Mouse (Mus musculus) MEL (cell line): ENCODE results near the gene Olfr630. TPM values are rescaled to one million over a fixed set of nuclear protein-coding genes. Genes with fewer than 3 reads are reported as not detected.
"Not testable (repeated sequence)": the region's sequence is repeated elsewhere in the genome, so short reads cannot be mapped to it uniquely, and the experiment has no call there.

ENCODE experiments used
- DNase-seq: peaks from one replicate; pipeline ENCODE4 v3.0.0; 2011; ENCODE audit warnings: low read depth, low spot score
- H3K27ac ChIP-seq: 2 replicates; pipeline ENCODE4 v1.5.1; 2012; ENCODE audit warnings: low read depth, mild to moderate bottlenecking, control low read depth, low read length, moderate library complexity; ENCODE audit not compliant: control insufficient read depth
- H3K27me3 ChIP-seq, 2 experiments: fragments of 150-350 bp in 1 of 2; sonication (generic) in 1 of 2; 2 replicates each; pipeline ENCODE4 v1.6.1; 2012; ENCODE audit warnings: low read length in 2 of 2, mild to moderate bottlenecking in 2 of 2, improper control_type of control experiment in 1 of 2, moderate library complexity in 1 of 2; ENCODE audit not compliant: insufficient read depth in 2 of 2, control insufficient read depth in 1 of 2
- H3K36me3 ChIP-seq, 2 experiments: 2 replicates each; pipeline ENCODE4 v1.6.1; 2012 to 2014; ENCODE audit warnings: low read length in 2 of 2, improper control_type of control experiment in 1 of 2, inconsistent platforms in 1 of 2, mild to moderate bottlenecking in 1 of 2; ENCODE audit not compliant: insufficient read depth in 2 of 2, control insufficient read depth in 1 of 2
- H3K4me1 ChIP-seq, 2 experiments: fragments of 150-350 bp in 1 of 2; sonication (generic) in 1 of 2; 2 replicates each; pipeline ENCODE4 v1.6.1; 2012; ENCODE audit warnings: low read length in 2 of 2, improper control_type of control experiment in 1 of 2, mild to moderate bottlenecking in 1 of 2; ENCODE audit not compliant: insufficient read depth in 2 of 2, control insufficient read depth in 1 of 2
- H3K4me3 ChIP-seq, 2 experiments: fragments of 150-350 bp in 1 of 2; sonication (generic) in 1 of 2; 2 replicates each; pipeline ENCODE4 v1.5.1; 2012; ENCODE audit warnings: low read depth in 2 of 2, low read length in 2 of 2, mild to moderate bottlenecking in 2 of 2, moderate library complexity in 2 of 2, control low read depth in 1 of 2, improper control_type of control experiment in 1 of 2; ENCODE audit not compliant: control insufficient read depth in 1 of 2, insufficient read depth in 1 of 2
- H3K79me2 ChIP-seq: 2 replicates; pipeline ENCODE4 v1.6.1; 2012; ENCODE audit warnings: mild to moderate bottlenecking, low read length, moderate library complexity; ENCODE audit not compliant: control insufficient read depth, poor library complexity, insufficient read depth
- H3K9ac ChIP-seq: 2 replicates; pipeline ENCODE4 v1.6.1; 2012; ENCODE audit warnings: low read depth, mild to moderate bottlenecking, control low read depth, low read length, moderate library complexity; ENCODE audit not compliant: control insufficient read depth, poor library complexity, severe bottlenecking
- H3K9me3 ChIP-seq: fragments of 150-350 bp; sonication (generic); replicated peaks from 2 replicates; pipeline ENCODE4 v1.6.1; 2012; ENCODE audit warnings: mild to moderate bottlenecking, low read length, improper control_type of control experiment, moderate library complexity; ENCODE audit not compliant: insufficient read depth
- BHLHE40 ChIP-seq: IDR thresholded peaks from 2 replicates; pipeline ENCODE4 v1.6.1; 2012; ENCODE audit warnings: low read depth, mild to moderate bottlenecking, inconsistent platforms, low read length, improper control_type of control experiment, borderline replicate concordance
- CHD1 ChIP-seq: IDR thresholded peaks from 2 replicates; pipeline ENCODE4 v1.6.1; 2012; ENCODE audit warnings: low read depth, mild to moderate bottlenecking, inconsistent platforms, low read length, improper control_type of control experiment
- CHD2 ChIP-seq: IDR thresholded peaks from 2 replicates; pipeline ENCODE4 v1.6.1; 2011; ENCODE audit warnings: low read length, improper control_type of control experiment
- CTCF ChIP-seq, 3 experiments: IDR thresholded peaks in 2 of 3; conservative IDR thresholded peaks in 1 of 3; 2 replicates each; pipeline ENCODE4 v1.5.1; 2011 to 2012; ENCODE audit warnings: low read length in 3 of 3, low read depth in 2 of 3, mild to moderate bottlenecking in 2 of 3, improper control_type of control experiment in 1 of 3, inconsistent platforms in 1 of 3, mixed read lengths in 1 of 3, moderate library complexity in 1 of 3; ENCODE audit not compliant: control insufficient read depth in 1 of 3, insufficient read depth in 1 of 3, poor library complexity in 1 of 3, severe bottlenecking in 1 of 3
- E2F4 ChIP-seq: IDR thresholded peaks from 2 replicates; pipeline ENCODE4 v1.6.1; 2011; ENCODE audit warnings: low read depth, low read length, improper control_type of control experiment, borderline replicate concordance
- ELF1 ChIP-seq: IDR thresholded peaks from 2 replicates; pipeline ENCODE4 v1.6.1; 2014; ENCODE audit warnings: low read depth, mild to moderate bottlenecking, inconsistent platforms, low read length, improper control_type of control experiment, moderate library complexity
- ETS1 ChIP-seq: IDR thresholded peaks from 2 replicates; pipeline ENCODE4 v1.6.1; 2012; ENCODE audit warnings: low read depth, mild to moderate bottlenecking, inconsistent platforms, low read length, improper control_type of control experiment, moderate library complexity
- GABPA ChIP-seq: IDR thresholded peaks from 2 replicates; pipeline ENCODE4 v1.6.1; 2012; ENCODE audit warnings: low read depth, mild to moderate bottlenecking, inconsistent platforms, low read length, improper control_type of control experiment, moderate library complexity
- JUND ChIP-seq: IDR thresholded peaks from 2 replicates; pipeline ENCODE4 v1.6.1; 2011; ENCODE audit warnings: low read depth, mild to moderate bottlenecking, improper control_type of control experiment, low read length
- KAT2A ChIP-seq: conservative IDR thresholded peaks from 2 replicates; pipeline ENCODE4 v1.6.1; 2012; ENCODE audit warnings: low read depth, low read length, improper control_type of control experiment, inconsistent platforms
- MAFK ChIP-seq: IDR thresholded peaks from 2 replicates; pipeline ENCODE4 v1.6.1; 2011; ENCODE audit warnings: low read depth, mild to moderate bottlenecking, low read length, improper control_type of control experiment, borderline replicate concordance
- MAX ChIP-seq: IDR thresholded peaks from 2 replicates; pipeline ENCODE4 v1.6.1; 2011; ENCODE audit warnings: low read length, improper control_type of control experiment
- MAZ ChIP-seq: IDR thresholded peaks from 2 replicates; pipeline ENCODE4 v1.6.1; 2012; ENCODE audit warnings: low read depth, mild to moderate bottlenecking, inconsistent platforms, low read length, improper control_type of control experiment
- MXI1 ChIP-seq: IDR thresholded peaks from 2 replicates; pipeline ENCODE4 v1.6.1; 2011; ENCODE audit warnings: mild to moderate bottlenecking, low read depth, low read length, improper control_type of control experiment
- MYB ChIP-seq: IDR thresholded peaks from 2 replicates; pipeline ENCODE4 v1.6.1; 2011; ENCODE audit warnings: mild to moderate bottlenecking, low read depth, low read length, improper control_type of control experiment
- MYC ChIP-seq: IDR thresholded peaks from 2 replicates; pipeline ENCODE4 v1.6.1; 2011; ENCODE audit warnings: low read depth, mild to moderate bottlenecking, low read length, improper control_type of control experiment, moderate library complexity
- NRF1 ChIP-seq: IDR thresholded peaks from 2 replicates; pipeline ENCODE4 v1.6.1; 2014; ENCODE audit warnings: low read depth, mild to moderate bottlenecking, inconsistent platforms, low read length, improper control_type of control experiment, moderate library complexity; ENCODE audit not compliant: poor library complexity, insufficient read depth, severe bottlenecking
- POLR2AphosphoS5 ChIP-seq: IDR thresholded peaks from 2 replicates; pipeline ENCODE4 v1.6.1; 2012; ENCODE audit warnings: low read depth, borderline replicate concordance, mild to moderate bottlenecking, inconsistent platforms, low read length, moderate library complexity, mixed read lengths
- RAD21 ChIP-seq: IDR thresholded peaks from 2 replicates; pipeline ENCODE4 v1.6.1; 2011; ENCODE audit warnings: mild to moderate bottlenecking, low read depth, low read length, improper control_type of control experiment
- RCOR1 ChIP-seq: IDR thresholded peaks from 2 replicates; pipeline ENCODE4 v1.6.1; 2012; ENCODE audit warnings: low read depth, mild to moderate bottlenecking, inconsistent platforms, low read length, improper control_type of control experiment
- SIN3A ChIP-seq: IDR thresholded peaks from 2 replicates; pipeline ENCODE4 v1.6.1; 2012; ENCODE audit warnings: low read length, improper control_type of control experiment, inconsistent platforms
- TBP ChIP-seq: IDR thresholded peaks from 2 replicates; pipeline ENCODE4 v1.8.0; 2011; ENCODE audit warnings: low read depth, low read length, improper control_type of control experiment
- TCF12 ChIP-seq: IDR thresholded peaks from 2 replicates; pipeline ENCODE4 v1.6.1; 2014; ENCODE audit warnings: low read depth, mild to moderate bottlenecking, inconsistent platforms, low read length, improper control_type of control experiment, moderate library complexity
- UBTF ChIP-seq: IDR thresholded peaks from 2 replicates; pipeline ENCODE4 v1.6.1; 2012; ENCODE audit warnings: low read depth, mild to moderate bottlenecking, inconsistent platforms, low read length, improper control_type of control experiment, moderate library complexity, borderline replicate concordance; ENCODE audit not compliant: insufficient read depth
- ZC3H11A ChIP-seq: IDR thresholded peaks from 2 replicates; pipeline ENCODE4 v1.6.1; 2012; ENCODE audit warnings: low read depth, mild to moderate bottlenecking, inconsistent platforms, low read length, improper control_type of control experiment
- ZMIZ1 ChIP-seq: IDR thresholded peaks from 2 replicates; pipeline ENCODE4 v1.6.1; 2012; ENCODE audit warnings: low read depth, mild to moderate bottlenecking, inconsistent platforms, low read length, improper control_type of control experiment, moderate library complexity
- polyA plus RNA-seq, 2 experiments: library from polyadenylated mRNA; stranded (reverse) in 1 of 2; unstranded in 1 of 2; fragments of >175 nt in 1 of 2; fragments of >200 nt in 1 of 2; gene quantifications; 2 replicates each; pipeline versions ENCODE4 v1.2.1 to v1.2.4; 2012; ENCODE audit warnings: low replicate concordance in 2 of 2, low read depth in 1 of 2; ENCODE audit not compliant: insufficient read length in 2 of 2, insufficient read depth in 1 of 2, missing spikeins in 1 of 2
- total RNA-seq: library from RNA; depleted of rRNA; stranded (reverse); fragments of 300-350 nt; gene quantifications from 2 replicates; pipeline ENCODE4 v1.2.3, GENCODE M21; 2012

The Olfr630 gene
- total and polyA plus RNA-seq, 3 experiments: not detected

DNA sequence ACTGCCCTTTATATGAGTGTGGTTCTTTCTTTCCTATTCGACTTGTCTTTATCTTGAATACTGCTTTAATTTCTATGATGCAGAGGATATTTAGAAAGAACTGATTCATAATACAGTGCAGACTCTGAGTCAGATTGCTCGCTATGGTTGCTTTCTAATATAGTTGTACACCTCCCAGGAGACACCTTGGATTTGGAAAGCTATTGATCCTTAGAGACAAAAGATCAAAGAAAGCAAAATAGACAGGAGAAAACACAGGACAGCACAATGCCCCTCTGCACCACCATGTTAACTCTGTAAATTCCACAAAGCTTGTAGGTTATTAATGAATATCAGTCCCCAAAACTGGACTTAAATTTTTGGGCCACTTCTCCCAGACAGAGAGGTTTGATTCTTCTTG is 12.3 kb downstream of the Olfr630 start, which contains the start of gene Olfr629:
Gene Olfr629 (minus strand): TSS at position 101 of the 400 bp plus-strand sequence.
- H3K4me3 ChIP-seq: no peak within 1 kb of the TSS
- no peak for TF ChIP-seq MAZ
- TF ChIP-seq CTCF (IDR thresholded peaks at IDR 0.05 in 2 of 3, conservative IDR thresholded peaks at IDR 0.05 in 1 of 3; ENCODE audit: control insufficient read depth in 1 of 3, insufficient read depth in 1 of 3, low read depth in 2 of 3, low read length in 3 of 3, poor library complexity in 1 of 3, severe bottlenecking in 1 of 3): no peak
- no peak for TF ChIP-seq TCF12
- no peak for TF ChIP-seq MYB
- no peak for TF ChIP-seq E2F4
- TF ChIP-seq TBP: no peak
- TF ChIP-seq NRF1: no peak
- TF ChIP-seq MYC: no peak
- no peak for TF ChIP-seq UBTF
- no peak for TF ChIP-seq CHD1
- no peak for TF ChIP-seq ZMIZ1
- no peak for TF ChIP-seq KAT2A
- TF ChIP-seq MAX: no peak
- no peak for TF ChIP-seq RCOR1
- no peaks in the 10 kb centered on the region for H3K27me3 ChIP-seq
- no peaks in the 10 kb centered on the region for H3K36me3 ChIP-seq
- no peak for DNase-seq
- H3K4me1 ChIP-seq: no peaks in the 10 kb centered on the region
- H3K27ac ChIP-seq: no peak within 1 kb of the TSS
- H3K79me2 ChIP-seq: no peaks in the 10 kb centered on the region
- H3K9me3 ChIP-seq: no peaks in the 10 kb centered on the region
- H3K9ac ChIP-seq: no peak within 1 kb of the TSS

- Histone ChIP-seq H3K27ac (no peak within 1 kb of the TSS), H3K79me2 (no peaks in the 10 kb centered on the region), H3K4me1 (no peaks in the 10 kb centered on the region), H3K4me3 (no peak within 1 kb of the TSS), H3K9ac (no peak within 1 kb of the TSS), H3K9me3 (no peaks in the 10 kb centered on the region), H3K36me3 (no peaks in the 10 kb centered on the region), H3K27me3 (no peaks in the 10 kb centered on the region)
- no peak for TF ChIP-seq MYC
- no peak for TF ChIP-seq KAT2A
- no peak for TF ChIP-seq ELF1
- TF ChIP-seq GABPA: no peak
- TF ChIP-seq RCOR1: no peak
- TF ChIP-seq RAD21: no peak
- TF ChIP-seq ZC3H11A: no peak
- no peak for TF ChIP-seq ETS1
- TF ChIP-seq CHD2: no peak
- TF ChIP-seq MAFK: no peak
- no peak for TF ChIP-seq MXI1
- no peak for TF ChIP-seq JUND
- TF ChIP-seq BHLHE40: no peak
- TF ChIP-seq SIN3A: no peak
- no peak for TF ChIP-seq POLR2AphosphoS5
- TF ChIP-seq MAZ: no peak
- TF ChIP-seq NRF1: no peak
- TF ChIP-seq CHD1: no peak
- DNase-seq: no peak
Measured at GRCm38 (mm10) chr7:103730074-103730473, 27.1 kb downstream of the Olfr630 start, which contains the start of gene Olfr628. TSS of gene Olfr628 (plus strand) at chr7:103730374.

GRCm38 (mm10) chr7:103716398-103716797 is 40.7 kb downstream of the Olfr630 start:
- not testable (repeated sequence) for H3K9ac ChIP-seq, H3K4me1 ChIP-seq, H3K9me3 ChIP-seq, H3K4me3 ChIP-seq, H3K27ac ChIP-seq, H3K27me3 ChIP-seq, H3K36me3 ChIP-seq, DNase-seq, H3K79me2 ChIP-seq
